Mouse (Mus musculus) brain, embryonic 14.5 days (tissue): Measurements from ENCODE around the gene Atp1b1.

ENCODE experiments used
- CTCF ChIP-seq: fragments of 200-500 bp; IDR thresholded peaks from 2 replicates; pipeline ENCODE4 v1.5.1; 2012; ENCODE audit warnings: inconsistent platforms, mild to moderate bottlenecking, moderate library complexity, borderline replicate concordance; ENCODE audit not compliant: insufficient read depth, insufficient read length; ENCODE audit errors: extremely low read depth
- POLR2A ChIP-seq: fragments of 200-500 bp; IDR thresholded peaks from 2 replicates; pipeline ENCODE4 v1.6.1; 2012; ENCODE audit warnings: mild to moderate bottlenecking, inconsistent platforms, borderline replicate concordance; ENCODE audit not compliant: poor library complexity, insufficient read depth, insufficient read length, severe bottlenecking; ENCODE audit errors: extremely low read depth

DNA sequence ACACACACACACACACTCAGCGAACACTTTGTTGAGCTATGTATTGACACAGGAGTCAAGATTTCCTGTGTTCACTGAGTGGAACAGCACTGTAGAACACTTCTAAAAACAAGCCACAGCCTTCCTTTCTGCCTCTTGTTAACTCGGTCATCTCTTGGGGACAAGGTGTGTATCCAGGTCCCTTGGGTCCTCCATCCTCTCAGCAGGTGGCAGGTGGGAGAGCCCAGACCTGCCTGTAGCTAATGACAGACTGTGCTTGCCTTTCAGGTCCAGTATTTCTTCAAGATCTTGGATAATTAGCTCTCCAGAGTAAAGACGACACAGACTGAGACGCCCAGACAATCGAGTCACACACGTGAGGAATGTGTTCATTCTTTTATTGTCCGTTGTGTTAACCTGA is 21.4 kb downstream of the Atp1b1 start:
- TF ChIP-seq POLR2A: no peak
- no peak for TF ChIP-seq CTCF
